Mouse (Mus musculus) testis, postnatal 10 days (tissue): ENCODE results near the gene Krt31.

Experiments
- DNase-seq: peaks from one replicate; pipeline ENCODE4 v3.0.0; 2021; ENCODE audit warnings: low spot score

The Krt31 gene

DNA sequence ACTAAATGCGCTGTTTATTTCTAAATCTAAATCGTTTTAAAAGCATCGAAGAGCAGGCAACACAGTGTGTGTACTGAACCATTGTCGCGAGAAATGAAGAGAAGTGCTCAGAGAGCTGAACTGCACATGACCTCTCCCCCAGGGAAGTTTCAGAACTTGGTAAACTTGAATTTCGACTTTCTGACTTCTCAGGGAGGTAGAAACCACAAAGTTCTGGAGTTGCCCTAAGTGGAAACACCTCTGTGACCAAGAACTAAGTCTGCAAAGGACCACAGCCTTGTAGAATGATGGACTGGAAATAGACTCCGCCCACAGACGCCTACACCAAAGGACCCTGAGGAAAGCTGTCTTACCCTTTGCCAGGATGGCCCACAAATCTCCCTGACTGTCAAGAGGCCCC, 44.4 kb downstream of the Krt31 start:
- DNase-seq, result no peak

DNA sequence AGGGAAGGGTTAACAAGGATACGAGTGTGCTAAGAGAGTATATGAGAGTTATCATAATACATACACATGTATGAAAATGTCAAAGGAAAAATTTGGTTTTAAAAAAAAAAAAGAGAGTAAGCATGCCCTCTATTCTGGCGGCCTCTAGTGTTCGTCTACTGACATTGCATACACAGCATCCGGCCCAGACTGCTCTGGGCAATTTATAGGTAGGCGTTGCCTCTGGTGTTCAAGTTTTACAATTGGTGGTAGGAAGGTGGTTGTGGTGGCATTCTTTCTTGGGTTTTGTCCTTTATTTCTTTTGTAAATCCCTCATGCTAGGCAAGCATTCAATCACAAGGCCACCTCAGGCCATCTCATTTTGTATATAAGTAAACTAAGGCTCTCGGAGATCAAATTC, 45.5 kb downstream of the Krt31 start:
- DNase-seq, result peak; percentile 64

DNA sequence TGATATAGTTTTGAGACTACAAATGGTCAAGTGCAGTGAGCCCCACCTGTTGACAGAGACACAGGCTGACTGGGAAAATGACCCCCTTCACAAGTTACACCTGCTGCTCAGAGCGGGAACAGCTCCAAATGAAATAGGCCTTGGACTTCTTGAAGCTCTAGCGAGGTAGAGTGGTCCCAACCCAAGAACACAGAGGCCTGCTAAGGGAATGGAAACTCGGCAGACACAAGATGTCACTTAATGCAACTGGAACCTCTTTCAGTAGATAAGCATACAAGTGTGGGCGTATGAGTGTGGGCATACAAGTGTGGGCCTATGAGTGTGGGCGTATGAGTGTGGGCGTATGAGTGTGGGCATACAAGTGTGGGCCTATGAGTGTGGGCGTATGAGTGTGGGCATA, 51.3 kb downstream of the Krt31 start:
- DNase-seq, result no peak
